Comparison of ENCODE assay signal across 9 mouse cellular contexts in the genomic region with DNA sequence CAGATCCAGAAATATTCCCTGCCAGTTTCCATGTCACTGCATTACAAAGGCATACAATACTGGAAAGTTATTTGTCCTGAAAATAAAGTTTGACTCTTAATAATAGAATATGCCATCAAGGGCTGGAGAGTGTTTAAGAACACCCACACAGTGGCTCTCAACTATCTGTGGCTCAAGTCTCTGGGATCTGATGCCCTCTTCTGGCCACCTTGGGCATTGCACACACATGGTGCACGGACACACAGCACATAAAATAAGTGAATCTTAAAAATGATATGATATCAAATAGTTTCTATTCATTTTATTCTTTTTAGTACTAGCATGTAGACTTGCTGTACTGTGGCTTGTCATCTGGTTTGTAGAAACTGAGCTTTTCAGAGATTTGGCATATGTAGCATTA.
DNase-seq lines count a peak whose midpoint lies in the region; ATAC-seq and TF ChIP-seq lines count a peak whose summit lies in the region.
"Had no signal": no experiment of that assay in that cellular context is flagged by ENCODE, and none has a peak within 500 bp of the region (broad histone marks: within the 10 kb centered on the region; RNA-seq: fewer than 3 reads in every experiment).

No protein-coding gene starts in this region.

- no peaks in the 10 kb centered on the region for H3K36me3 ChIP-seq in lung, embryonic 14.5 days (ENCODE audit: insufficient read depth)

- H3K9me3 ChIP-seq in lung, embryonic 14.5 days (ENCODE audit: low read depth, low read length), result no peaks in the 10 kb centered on the region

- WGBS in lung, embryonic 14.5 days, result 68% methylated on average over 1 of the region's 1 CpGs

- intact Hi-C loops in gastrocnemius, postnatal 36 days (cut with DNase I), result no loop called here

- peak; percentile 56 for DNase-seq in embryo, embryonic 10 days (ENCODE audit: low spot score)
- no peak for DNase-seq in embryo, embryonic 11 days
- DNase-seq in lung, embryonic 14.5 days, result peak; percentile 45
- DNase-seq in lung, postnatal 25 days (ENCODE audit: low spot score), result no peak
- DNase-seq in urinary bladder, postnatal 4 days (ENCODE audit: low spot score in 2 of 2), result no peak
- no peak for DNase-seq in gastrocnemius, postnatal 36 days

- H3K4me2 ChIP-seq in lung, embryonic 14.5 days, result no peak overlapping the region

- peak; percentile 61 for TF ChIP-seq CTCF in lung, embryonic 14.5 days (IDR thresholded peaks at IDR 0.05; ENCODE audit: low read depth)

- no peaks in the 10 kb centered on the region for H3K4me1 ChIP-seq in lung, embryonic 14.5 days (ENCODE audit: insufficient read depth)

- H3K27me3 ChIP-seq in lung, embryonic 14.5 days (ENCODE audit: insufficient read depth, low read length), result no peaks in the 10 kb centered on the region

- H3K9ac ChIP-seq in lung, embryonic 14.5 days, result no peak overlapping the region

- H3K27ac ChIP-seq in lung, embryonic 14.5 days (ENCODE audit: low read depth), result no peak overlapping the region

- ATAC-seq in lung, embryonic 14.5 days (ENCODE audit: insufficient read depth), result no peak
- peak; percentile 69 for ATAC-seq in common myeloid progenitor, adult 5-6 weeks (replicated peaks; ENCODE audit: low read depth, poor library complexity, severe bottlenecking)
- ATAC-seq in megakaryocyte progenitor cell, adult 5-6 weeks (replicated peaks; ENCODE audit: poor library complexity), result peak; percentile 83

- H3K4me3 ChIP-seq in lung, embryonic 14.5 days (ENCODE audit: low read depth, low read length), result no peak overlapping the region
- H3K4me3 ChIP-seq: myocyte had no signal

Comparison
In these comparisons a context has a peak if more than half of its experiments do, and no peak if none do; other contexts are left out.
1. DNase-seq: peak in embryo, embryonic 10 days (single experiment) and lung, embryonic 14.5 days (single experiment); none in embryo, embryonic 11 days (single experiment), lung, postnatal 25 days (single experiment), urinary bladder, postnatal 4 days (0 of 2) and gastrocnemius, postnatal 36 days (0 of 2).